Mouse (Mus musculus): ENCODE data around the gene Igsf23. TPM values are rescaled to one million over a fixed set of nuclear protein-coding genes. Genes with fewer than 3 reads are reported as not detected.
"Not testable (repeated sequence)": the region's sequence is repeated elsewhere in the genome, so short reads cannot be mapped to it uniquely, and the experiment has no call there.

Igsf23 gene
- polyA plus RNA-seq, 1 experiment from 2014 or later = 189 TPM

DNA sequence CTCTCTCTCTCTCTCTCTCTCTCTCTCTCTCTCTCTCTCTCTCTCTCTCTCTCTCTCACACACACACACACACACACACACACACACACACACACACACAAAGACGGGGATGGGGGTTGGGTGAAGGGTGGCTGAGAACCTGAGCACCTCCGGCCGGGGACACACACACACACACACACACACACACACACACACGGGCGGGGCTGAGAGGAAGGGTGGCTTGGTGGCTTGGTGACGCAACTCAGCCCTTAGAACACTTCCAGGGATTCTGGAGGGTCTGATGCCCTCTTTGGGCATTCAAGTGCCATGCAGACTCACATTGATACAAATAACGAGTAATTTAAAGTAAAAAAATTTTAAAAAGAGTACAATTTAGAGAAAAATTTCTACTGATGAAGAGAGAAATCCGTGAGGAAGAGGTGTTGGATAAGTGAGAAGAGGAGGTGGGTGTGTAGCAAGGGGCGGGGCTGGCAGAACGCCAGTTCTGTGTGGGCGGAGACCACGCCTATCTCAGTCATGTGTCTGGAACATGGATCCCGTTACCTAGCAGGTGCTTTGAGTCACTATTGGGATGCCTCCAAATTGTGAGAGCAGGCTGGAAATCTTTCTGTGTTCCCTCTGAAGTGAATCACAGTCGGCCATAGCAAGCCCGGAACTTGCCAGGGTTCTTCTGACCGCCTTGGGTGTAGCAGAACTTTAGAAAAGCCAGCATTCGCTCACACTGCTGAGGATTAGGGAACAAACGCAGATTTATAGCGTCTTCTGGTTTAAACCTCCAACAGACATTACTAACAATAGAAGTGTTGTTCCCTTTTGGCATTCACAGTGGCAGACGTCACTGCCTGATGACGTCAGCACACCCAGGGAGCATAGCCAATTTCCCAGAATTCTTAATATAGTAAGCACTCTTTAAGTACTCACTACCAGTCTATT lies 17.4 kb downstream of the Igsf23 start:
- no peak for TF ChIP-seq CTCF (IDR thresholded peaks at IDR 0.05; ENCODE audit: low read depth)
- H3K27ac ChIP-seq (ENCODE audit: low read depth, low read length) = peak overlapping the region; percentile 35; the same call in 1 of the 2 replicates
- no peaks in the 10 kb centered on the region for H3K36me3 ChIP-seq (ENCODE audit: control insufficient read depth, insufficient read depth)
- H3K4me2 ChIP-seq (replicated peaks; ENCODE audit: low read depth) = peak overlapping the region; percentile 52
- ATAC-seq = peak; percentile 78
- H3K27me3 ChIP-seq (replicated peaks; ENCODE audit: control insufficient read depth, insufficient read depth, low read length) = no peaks in the 10 kb centered on the region
- no peak overlapping the region for H3K9ac ChIP-seq (ENCODE audit: low read depth, low read length)
- WGBS = 11% methylated on average over 21 of the region's 21 CpGs
- no peak overlapping the region for H3K4me3 ChIP-seq (ENCODE audit: low read depth, low read length)
- peaks cover 4% of the 10 kb centered on the region; the same call in 1 of the 2 replicates for H3K4me1 ChIP-seq (replicated peaks; ENCODE audit: control insufficient read depth, insufficient read depth, low read length)
- H3K9me3 ChIP-seq (ENCODE audit: control insufficient read depth) = no peaks in the 10 kb centered on the region

DNA sequence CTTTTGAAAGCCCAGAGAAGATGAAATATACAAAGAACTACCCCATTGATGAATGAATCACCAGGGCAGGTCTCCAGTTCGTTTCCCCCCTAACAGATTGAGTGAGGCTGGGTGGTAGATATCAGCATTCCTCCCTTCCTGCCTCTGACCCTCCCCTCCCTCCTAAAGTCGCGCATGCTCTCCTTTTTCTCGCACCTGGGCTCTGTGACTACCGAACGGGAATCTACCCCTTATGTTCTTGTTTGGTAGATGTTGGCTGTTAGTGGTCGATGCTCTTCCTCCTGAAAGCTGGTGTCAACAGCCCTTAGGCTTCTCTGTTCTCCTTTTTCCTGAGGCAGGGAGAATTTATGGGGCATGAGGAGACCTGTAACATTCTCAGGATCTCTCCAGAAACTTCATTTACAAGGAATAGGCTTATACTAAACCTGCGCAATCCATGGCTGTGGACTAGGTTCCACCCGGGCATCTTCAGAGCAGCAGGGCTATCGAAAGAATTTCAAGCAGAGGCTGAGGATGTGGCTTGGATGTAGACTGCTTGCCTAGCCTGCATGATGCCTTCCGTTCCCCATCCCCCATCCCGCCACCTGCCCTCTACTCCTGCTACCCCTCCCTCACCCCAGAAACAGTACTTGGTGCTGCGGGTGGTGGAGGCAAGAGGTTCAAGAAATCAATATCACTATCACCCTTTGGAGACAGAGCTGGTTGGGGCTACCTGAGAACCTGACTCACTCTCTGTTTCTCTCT lies 18.3 kb downstream of the Igsf23 start:
- Histone ChIP-seq H3K36me3 (ENCODE audit: control insufficient read depth, insufficient read depth) (no peaks in the 10 kb centered on the region), H3K4me2 (replicated peaks; ENCODE audit: low read depth) (no peak overlapping the region), H3K4me1 (replicated peaks; ENCODE audit: control insufficient read depth, insufficient read depth, low read length) (peaks cover 4% of the 10 kb centered on the region; the same call in 1 of the 2 replicates), H3K9ac (ENCODE audit: low read depth, low read length) (no peak overlapping the region), H3K27me3 (replicated peaks; ENCODE audit: control insufficient read depth, insufficient read depth, low read length) (no peaks in the 10 kb centered on the region), H3K27ac (ENCODE audit: low read depth, low read length) (no peak overlapping the region), H3K9me3 (ENCODE audit: control insufficient read depth) (no peaks in the 10 kb centered on the region), H3K4me3 (ENCODE audit: low read depth, low read length) (no peak overlapping the region)
- no peak for TF ChIP-seq CTCF (IDR thresholded peaks at IDR 0.05; ENCODE audit: low read depth)
- no peak for ATAC-seq
- 20% methylated on average over 13 of the region's 13 CpGs for WGBS

DNA sequence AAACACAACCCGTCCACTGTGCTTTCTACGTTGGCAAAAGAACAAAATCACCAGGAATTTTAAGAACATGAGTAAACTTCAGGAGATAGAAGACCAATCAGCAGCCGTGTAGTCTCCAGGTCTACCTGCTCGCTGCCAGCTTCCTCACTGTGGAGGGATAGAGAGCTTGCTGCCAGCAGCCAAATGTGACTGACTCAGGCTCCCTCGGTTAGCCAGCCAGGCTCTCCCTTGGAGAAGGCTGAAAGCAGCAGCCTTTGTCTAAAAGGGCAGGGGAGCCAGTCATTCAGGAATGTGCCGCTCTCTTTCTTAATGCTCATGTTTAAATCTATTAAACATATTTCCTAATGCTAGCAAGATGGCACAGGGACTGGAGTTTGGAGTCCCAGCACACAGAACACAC lies 20.1 kb downstream of the Igsf23 start:
- H3K36me3 ChIP-seq (ENCODE audit: control insufficient read depth, insufficient read depth); H3K4me3 ChIP-seq (ENCODE audit: low read depth, low read length); H3K27ac ChIP-seq (ENCODE audit: low read depth, low read length); H3K4me2 ChIP-seq (replicated peaks; ENCODE audit: low read depth); H3K27me3 ChIP-seq (replicated peaks; ENCODE audit: control insufficient read depth, insufficient read depth, low read length); ATAC-seq; H3K4me1 ChIP-seq (replicated peaks; ENCODE audit: control insufficient read depth, insufficient read depth, low read length); H3K9ac ChIP-seq (ENCODE audit: low read depth, low read length); H3K9me3 ChIP-seq (ENCODE audit: control insufficient read depth): not testable (repeated sequence)
- WGBS = 80% methylated on average over 6 of the region's 6 CpGs

DNA sequence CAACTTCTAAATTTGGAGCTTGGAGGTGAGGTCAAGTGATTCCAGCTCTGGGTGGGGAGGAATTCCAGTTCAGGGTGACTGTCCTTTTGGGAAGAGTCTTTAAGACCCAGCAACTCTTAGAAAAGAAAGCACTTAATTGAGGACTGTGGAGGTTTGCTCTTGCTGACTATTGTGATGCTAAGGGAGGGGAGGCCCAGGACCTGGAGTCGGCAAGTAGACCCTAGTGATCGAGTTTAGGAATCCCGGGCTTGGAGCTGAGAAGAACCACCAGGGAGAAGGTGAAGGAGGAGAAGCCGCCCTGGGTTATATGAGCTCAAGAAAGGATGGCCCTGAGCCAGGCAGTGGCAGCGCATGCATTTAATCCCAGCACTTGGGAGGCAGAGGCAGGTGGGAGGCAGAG lies 22.1 kb downstream of the Igsf23 start:
- Histone ChIP-seq H3K36me3 (ENCODE audit: control insufficient read depth, insufficient read depth) (no peaks in the 10 kb centered on the region), H3K4me3 (ENCODE audit: low read depth, low read length) (no peak overlapping the region), H3K9me3 (ENCODE audit: control insufficient read depth) (no peaks in the 10 kb centered on the region), H3K27me3 (replicated peaks; ENCODE audit: control insufficient read depth, insufficient read depth, low read length) (no peaks in the 10 kb centered on the region), H3K9ac (ENCODE audit: low read depth, low read length) (no peak overlapping the region), H3K4me1 (replicated peaks; ENCODE audit: control insufficient read depth, insufficient read depth, low read length) (peaks cover 3% of the 10 kb centered on the region; the same call in 1 of the 2 replicates), H3K27ac (ENCODE audit: low read depth, low read length) (no peak overlapping the region), H3K4me2 (replicated peaks; ENCODE audit: low read depth) (no peak overlapping the region)
- ATAC-seq = no peak
- no peak for TF ChIP-seq CTCF (IDR thresholded peaks at IDR 0.05; ENCODE audit: low read depth)
- WGBS = 78% methylated on average over 5 of the region's 5 CpGs

DNA sequence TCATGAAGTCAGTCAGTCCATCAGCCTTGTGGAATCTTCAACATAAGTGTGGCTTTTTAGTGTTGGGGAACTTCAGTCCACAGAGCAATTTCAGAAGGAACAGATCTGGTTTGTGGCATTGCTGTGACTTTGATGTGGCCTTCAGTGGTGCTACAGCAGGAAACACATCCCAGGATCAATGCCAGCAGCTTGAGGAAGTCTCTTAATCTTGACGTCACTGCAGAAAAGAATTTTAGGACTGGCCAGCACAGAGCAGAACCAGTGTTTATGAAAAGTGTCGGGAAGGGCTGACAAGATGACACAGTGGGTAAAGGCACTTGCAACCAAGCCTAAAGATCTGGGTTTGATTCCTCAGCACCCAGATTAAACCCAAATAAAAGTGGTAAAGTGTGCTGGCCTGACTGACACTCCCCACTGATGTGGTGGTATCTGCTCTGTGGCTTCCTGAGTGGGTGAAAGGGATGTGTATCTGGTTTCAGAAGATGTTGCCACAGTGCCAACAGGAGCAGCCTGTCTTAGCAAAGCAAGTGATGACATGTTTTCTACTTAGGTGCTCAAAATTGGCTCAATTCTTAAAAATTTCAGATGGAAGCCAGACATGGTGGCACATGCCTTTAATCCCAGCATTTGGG lies 23.6 kb downstream of the Igsf23 start:
- H3K4me3 ChIP-seq (ENCODE audit: low read depth, low read length) = no peak overlapping the region
- no peaks in the 10 kb centered on the region for H3K27me3 ChIP-seq (replicated peaks; ENCODE audit: control insufficient read depth, insufficient read depth, low read length)
- WGBS = 53% methylated on average over 2 of the region's 2 CpGs
- no peaks in the 10 kb centered on the region for H3K4me1 ChIP-seq (replicated peaks; ENCODE audit: control insufficient read depth, insufficient read depth, low read length)
- no peak overlapping the region for H3K4me2 ChIP-seq (replicated peaks; ENCODE audit: low read depth)
- H3K9me3 ChIP-seq (ENCODE audit: control insufficient read depth) = no peaks in the 10 kb centered on the region
- no peak for TF ChIP-seq CTCF (IDR thresholded peaks at IDR 0.05; ENCODE audit: low read depth)
- H3K36me3 ChIP-seq (ENCODE audit: control insufficient read depth, insufficient read depth) = no peaks in the 10 kb centered on the region
- no peak for ATAC-seq
- no peak overlapping the region for H3K9ac ChIP-seq (ENCODE audit: low read depth, low read length)
- no peak overlapping the region for H3K27ac ChIP-seq (ENCODE audit: low read depth, low read length)

- 61% methylated on average over 1 of the region's 1 CpGs for WGBS
- Histone ChIP-seq H3K4me2 (replicated peaks; ENCODE audit: low read depth) (no peak overlapping the region), H3K9ac (ENCODE audit: low read depth, low read length) (no peak overlapping the region), H3K27me3 (replicated peaks; ENCODE audit: control insufficient read depth, insufficient read depth, low read length) (no peaks in the 10 kb centered on the region), H3K27ac (ENCODE audit: low read depth, low read length) (no peak overlapping the region), H3K4me3 (ENCODE audit: low read depth, low read length) (no peak overlapping the region), H3K4me1 (replicated peaks; ENCODE audit: control insufficient read depth, insufficient read depth, low read length) (no peaks in the 10 kb centered on the region), H3K36me3 (ENCODE audit: control insufficient read depth, insufficient read depth) (no peaks in the 10 kb centered on the region), H3K9me3 (ENCODE audit: control insufficient read depth) (no peaks in the 10 kb centered on the region)
- TF ChIP-seq CTCF (IDR thresholded peaks at IDR 0.05; ENCODE audit: low read depth) = no peak
- no peak for ATAC-seq
Observed at GRCm38 (mm10) chr7:19925376-19925775, 25.2 kb downstream of the Igsf23 start.

Data from intestine, postnatal 0 days (tissue).